Mouse (Mus musculus) left cerebral cortex, adult 11 months (tissue): ENCODE measurements around the gene Vash1.

Experiments
- DNase-seq: peaks from one replicate; pipeline ENCODE4 v3.0.0; 2022; ENCODE audit warnings: low spot score

Gene Vash1

GRCm38 (mm10) chr12:86678591-86679545 is at the start of gene Vash1:
Gene Vash1 (plus strand): TSS chr12:86678700.
- DNase-seq, result no peak

- no peak for DNase-seq
Observed at GRCm38 (mm10) chr12:86628783-86629172, 49.7 kb upstream of the Vash1 start.

GRCm38 (mm10) chr12:86641763-86642162 is 36.7 kb upstream of the Vash1 start:
- no peak for DNase-seq

GRCm38 (mm10) chr12:86644512-86645273 is 33.8 kb upstream of the Vash1 start:
- DNase-seq, result no peak

- DNase-seq, result no peak
Observed at GRCm38 (mm10) chr12:86645494-86645893, 33.0 kb upstream of the Vash1 start.

GRCm38 (mm10) chr12:86646831-86647230 is 31.7 kb upstream of the Vash1 start:
- DNase-seq, result no peak

DNA sequence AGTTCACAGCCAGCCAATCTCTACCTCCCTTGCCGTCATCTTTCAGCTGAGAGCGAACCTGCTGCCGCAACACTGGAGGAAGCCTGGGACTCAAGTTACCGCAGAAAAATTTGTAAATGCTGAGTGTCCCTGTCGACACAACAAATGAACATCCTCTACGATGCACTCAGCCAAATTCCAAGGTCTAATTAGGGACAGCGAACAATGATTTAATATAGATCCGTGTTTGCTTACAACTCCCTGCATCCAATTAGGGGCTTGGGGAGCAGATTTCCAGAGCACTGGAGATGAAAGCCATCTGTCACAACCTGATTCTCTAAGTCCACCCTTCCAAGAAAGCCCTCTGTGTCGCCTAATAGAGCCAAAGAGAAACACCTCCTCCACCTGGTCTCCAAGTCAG is 31.2 kb upstream of the Vash1 start:
- DNase-seq, result no peak

- no peak for DNase-seq
Observed at GRCm38 (mm10) chr12:86647736-86648135, 30.8 kb upstream of the Vash1 start.

DNA sequence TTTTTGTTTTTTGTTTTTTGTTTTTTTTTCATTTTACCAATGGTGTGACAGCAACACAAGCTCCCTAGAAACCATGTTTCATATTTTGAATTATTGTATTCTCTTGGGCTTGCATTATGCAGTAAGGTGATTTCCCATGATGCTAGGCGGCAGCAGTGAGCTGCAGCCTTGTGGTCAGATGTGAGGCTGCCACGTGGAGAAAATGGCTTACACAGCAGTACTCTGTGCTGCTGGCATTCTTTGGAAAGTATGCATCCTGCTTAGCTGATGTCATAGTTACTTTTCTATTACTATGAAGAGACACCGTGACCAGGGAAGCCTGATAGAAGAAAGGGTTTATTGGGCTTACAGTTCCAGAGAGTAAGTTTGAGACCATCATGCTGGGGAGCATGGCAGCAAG is 30.0 kb upstream of the Vash1 start:
- no peak for DNase-seq

DNA sequence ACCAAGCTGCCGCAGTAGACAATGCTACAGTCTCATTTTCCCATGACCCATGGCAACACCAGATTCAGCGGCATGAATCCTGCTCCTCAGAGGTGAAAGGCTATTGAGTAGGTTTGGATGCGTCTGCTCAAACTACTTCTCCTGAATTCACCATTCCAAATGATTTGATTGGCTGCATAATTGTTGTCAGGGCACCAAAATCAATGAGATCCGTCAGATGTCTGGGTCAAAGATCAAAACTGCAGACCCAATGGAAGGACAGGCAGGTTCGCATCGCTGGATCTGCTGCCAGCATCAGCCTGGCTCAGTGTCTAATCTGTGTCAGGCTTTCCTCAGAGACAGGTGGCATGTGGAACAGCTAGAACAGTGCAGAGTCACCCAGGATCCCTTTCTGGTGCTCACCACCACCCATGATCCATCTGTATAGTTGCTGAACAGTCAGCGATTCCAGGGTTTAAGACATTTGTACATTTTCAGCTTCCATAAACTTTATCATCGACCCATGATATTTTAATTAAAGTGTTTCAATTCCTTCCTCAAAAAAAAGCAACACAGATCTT is 27.1 kb upstream of the Vash1 start:
- no peak for DNase-seq

- peak; percentile 78 for DNase-seq
Observed at GRCm38 (mm10) chr12:86652570-86653041, 25.9 kb upstream of the Vash1 start.

DNA sequence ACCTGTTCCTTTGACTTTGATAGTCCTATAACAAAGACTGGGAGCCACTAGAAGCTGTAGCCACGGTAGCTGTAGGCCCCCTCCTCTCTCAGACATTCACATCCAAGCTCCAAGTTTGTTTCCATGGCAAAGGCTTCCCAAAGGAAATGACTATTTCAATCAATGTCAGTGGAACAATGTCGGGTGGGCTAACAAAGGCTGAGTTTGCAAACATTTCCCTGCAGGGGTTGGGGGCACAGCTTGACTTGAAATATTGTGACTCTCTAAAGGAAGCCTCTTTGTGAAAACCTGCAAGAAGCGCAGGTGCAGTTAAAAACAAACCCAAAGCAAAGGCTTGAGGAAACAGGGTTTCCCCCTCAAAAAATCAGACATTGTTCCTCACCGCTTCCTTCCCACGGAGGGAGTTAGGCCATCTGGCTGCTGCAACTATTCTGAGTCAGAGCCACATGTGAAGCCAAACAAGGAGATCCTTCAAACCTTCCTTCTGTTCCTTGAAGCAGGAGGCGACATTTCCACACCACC is 19.0 kb upstream of the Vash1 start:
- DNase-seq, result no peak

- DNase-seq, result no peak
Observed at GRCm38 (mm10) chr12:86660466-86660865, 18.0 kb upstream of the Vash1 start.

DNA sequence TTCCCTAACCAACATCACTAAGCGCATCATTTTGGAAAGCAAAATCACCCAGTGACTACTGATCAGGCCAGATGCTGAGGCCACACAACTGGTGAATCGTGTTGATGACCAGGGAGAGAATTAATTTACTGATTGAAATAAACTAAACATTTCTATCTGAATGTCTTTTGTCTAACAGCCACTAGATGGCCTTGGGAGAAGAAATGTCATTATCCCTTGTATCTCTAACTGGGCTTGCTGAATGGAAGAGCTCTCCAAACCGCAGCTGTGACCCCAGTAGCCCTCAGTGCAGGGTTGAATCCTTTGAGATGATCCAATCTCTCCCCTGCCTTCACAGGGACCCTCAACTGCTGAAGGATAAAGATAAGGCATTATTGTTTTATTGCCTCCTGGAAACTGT is 12.8 kb upstream of the Vash1 start:
- no peak for DNase-seq

DNA sequence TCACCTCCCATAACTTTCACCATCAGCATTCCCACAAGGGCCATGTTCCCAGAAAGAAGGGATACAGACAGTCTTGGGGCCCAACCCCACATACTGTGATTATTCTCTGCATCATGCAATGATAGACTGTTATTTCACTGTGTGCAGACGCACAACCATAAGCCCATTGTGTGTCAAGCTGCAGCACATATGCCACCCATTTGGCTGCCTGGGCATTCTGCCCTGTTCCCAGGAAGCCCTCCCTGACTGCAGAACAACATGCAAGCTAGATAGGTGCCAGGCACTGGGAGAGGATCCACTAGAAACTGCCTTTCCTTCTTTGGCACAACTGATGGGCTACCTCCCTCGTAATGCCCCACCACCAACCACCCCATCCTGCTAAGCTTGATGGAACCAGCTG is 10.1 kb upstream of the Vash1 start:
- no peak for DNase-seq

DNA sequence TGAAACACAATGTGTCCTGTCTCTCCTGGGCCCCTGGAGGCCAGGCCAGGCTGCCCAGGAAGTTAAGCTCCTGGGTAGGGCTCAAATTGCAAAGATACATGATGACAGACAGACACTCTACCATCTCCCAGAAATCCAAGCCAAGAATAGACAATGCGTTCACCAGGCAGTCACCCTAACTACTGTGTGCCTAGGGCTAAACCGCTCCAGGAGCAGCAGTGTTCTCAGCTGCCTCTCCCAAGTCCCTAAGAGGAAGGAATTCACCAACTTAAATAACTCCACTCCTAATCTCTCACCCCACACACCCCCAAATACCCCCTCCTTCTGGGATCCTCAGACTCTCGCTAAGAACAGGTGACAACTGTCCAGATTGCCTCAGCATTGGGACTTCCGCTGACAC is 6.4 kb upstream of the Vash1 start:
- DNase-seq, result no peak

DNA sequence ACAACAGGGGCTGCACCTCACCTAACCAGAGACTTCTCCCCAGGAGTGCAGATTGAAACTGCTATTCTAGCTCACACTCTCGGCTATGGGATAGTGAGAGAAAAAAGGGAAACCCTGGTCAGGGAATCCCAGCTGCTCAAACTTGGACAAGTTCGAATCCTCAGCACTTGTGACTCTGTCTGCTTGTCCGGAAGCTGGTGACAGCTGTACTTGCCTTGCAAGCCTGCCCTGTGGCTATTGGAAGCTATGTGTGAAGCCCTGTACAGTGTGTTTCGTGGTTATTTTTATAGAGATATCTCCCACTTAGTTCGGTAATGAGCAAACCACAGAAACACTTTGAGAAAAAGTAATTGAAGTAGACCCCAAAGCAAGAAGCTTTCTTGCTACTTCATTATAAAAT is 6.0 kb upstream of the Vash1 start:
- no peak for DNase-seq

GRCm38 (mm10) chr12:86679546-86679930 is 1.0 kb downstream of the Vash1 start:
- no peak for DNase-seq

- DNase-seq, result no peak
Observed at GRCm38 (mm10) chr12:86679991-86680491, 1.5 kb downstream of the Vash1 start.

DNA sequence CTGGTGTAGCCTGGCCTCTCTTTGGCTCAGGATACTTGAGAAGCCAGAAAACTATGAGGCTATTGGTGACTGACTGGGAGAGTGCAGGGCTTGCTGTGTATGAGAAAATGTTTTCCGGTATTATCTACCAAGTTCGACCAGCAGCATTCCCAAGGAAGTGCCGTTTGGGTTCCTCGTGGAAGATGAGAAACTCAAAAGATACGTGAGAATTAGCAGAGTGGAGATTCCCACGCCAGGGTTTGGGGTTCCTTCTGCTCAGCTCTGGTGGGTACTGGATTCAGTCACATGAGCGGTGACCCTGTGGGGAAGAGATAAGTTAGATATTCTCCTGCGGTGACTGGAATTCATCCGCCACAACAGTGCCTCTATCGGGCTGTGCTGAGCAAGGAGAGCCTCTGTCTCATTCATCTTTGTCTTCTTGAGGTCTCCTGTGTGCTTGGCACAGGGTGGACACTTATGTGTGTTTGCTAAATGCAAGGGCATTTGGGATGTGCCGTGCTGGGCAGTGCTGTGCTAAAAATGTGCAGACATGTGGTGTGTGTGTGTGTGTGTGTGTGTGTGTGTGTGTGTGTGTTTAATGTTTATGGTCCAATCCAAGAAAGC is 2.2 kb downstream of the Vash1 start:
- DNase-seq, result no peak

DNA sequence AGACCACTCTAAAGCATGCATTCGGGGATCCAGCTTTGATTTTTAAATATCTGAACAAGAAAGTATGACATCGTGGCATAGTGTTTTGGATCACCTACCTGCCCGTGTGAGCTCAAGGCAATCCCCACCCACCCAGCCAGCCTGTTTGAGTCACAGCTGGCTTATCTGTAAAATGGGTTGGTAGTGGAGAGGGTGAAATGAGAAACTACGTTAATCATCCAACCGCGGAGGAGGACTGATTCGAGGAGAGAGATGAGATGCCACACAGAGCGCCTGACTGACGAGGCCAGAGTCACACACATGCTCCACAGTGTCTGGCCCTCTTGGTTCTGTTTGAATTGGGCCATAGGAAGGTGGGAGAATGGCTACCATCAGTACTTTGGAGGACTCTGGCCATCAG is 3.1 kb downstream of the Vash1 start:
- DNase-seq, result no peak

DNA sequence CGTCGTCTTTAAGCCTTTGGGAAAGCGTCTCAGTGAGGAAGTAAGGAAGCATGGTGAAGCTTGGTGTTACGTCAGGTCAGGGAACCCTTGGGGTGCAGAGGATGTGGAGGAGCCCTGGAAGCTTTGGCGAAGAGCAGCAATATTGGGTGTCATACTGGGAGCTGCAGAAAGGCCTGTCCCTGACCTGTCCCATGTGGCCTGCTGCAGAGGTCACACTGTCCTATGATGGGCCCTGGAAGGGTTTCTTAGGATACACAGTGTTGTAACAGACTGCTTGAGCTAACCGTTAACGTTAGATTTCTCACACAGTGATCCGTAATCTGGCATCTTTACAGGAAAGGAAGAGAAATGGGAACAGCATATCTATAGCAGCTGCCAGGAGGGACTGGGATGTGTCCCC is 3.7 kb downstream of the Vash1 start:
- DNase-seq, result no peak
